Mouse (Mus musculus) adrenal gland, postnatal 0 days (tissue): ENCODE measurements around the gene Rps3. TPM values are rescaled to one million over a fixed set of nuclear protein-coding genes. Genes with fewer than 3 reads are reported as not detected.

Experiments used
- polyA plus RNA-seq: library from polyadenylated mRNA; unstranded; fragments of >200 nt; fragmentation: Nextera tagmentation; extraction: Ambion mirVana; gene quantifications from 2 replicates; pipeline ENCODE4 v1.2.1, GENCODE M21; 2015

Rps3 gene
- polyA plus RNA-seq: 841 and 1,411 TPM in 2 replicates

DNA sequence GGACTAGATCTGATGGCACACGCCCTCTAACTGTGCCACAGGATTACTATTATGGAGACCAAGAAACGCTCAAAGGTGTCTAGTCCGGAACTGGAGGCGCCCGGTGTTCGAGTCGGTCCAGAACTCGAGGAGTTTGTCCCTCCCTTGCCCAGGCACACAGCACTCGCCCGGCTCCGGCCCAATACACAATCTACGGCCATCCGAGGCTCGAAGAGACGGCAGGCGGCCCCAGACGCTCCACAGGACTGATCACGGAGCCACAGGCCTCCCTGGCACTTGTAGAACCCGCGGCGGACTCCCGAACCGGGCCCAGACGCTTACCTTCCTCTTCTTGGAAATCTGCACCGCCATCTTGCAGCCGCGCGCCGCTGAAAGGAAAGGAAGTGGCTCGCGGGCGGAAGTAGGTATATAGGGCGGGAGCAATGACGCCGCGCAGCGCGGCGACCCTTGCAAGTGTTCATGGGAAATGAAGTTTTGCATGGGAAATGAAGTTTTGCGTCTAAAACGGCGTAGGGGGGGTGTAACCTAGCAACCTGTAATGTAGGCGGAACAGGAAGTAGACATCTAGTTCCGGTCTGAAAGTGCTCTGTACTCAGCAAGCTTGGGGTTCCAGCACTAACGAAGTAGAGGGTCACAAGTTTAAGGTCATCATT is at the start of gene Rps3:
Gene Rps3, minus strand, starts transcription at position 468 of the 653 bp plus-strand sequence.

DNA sequence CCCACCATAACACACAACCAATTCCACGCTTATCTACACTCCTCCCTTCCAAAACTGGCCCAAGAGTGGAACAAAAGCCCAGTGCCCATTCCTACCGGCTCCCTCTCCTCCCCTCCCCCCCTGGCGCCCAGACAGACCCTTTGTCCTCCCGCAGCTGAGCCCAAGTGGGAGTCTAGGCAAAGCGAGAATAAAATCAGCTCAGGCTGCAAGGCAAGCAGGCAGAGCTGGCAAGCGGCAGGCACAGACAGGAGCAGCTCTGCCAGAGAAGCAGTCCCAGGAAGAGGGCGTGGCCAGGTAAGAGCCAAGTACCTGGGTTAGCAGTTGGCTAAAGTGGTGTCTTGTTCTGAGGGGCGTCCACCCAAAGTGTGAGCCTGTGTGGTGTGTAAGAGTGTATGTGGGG is 17.7 kb downstream of the Rps3 start, which contains the start of gene Klhl35:
Gene Klhl35, plus strand, starts transcription at position 194 of the 400 bp plus-strand sequence.

Other genes with a start within 250 kb of the Rps3 start
- gene Mogat2, start 245.1 kb downstream of the Rps3 start, polyA plus RNA-seq: 0.36 and 1.2 TPM in 2 replicates
- gene Map6, start 216.3 kb downstream of the Rps3 start, polyA plus RNA-seq: 17.1 and 38.2 TPM in 2 replicates
- 474 and 480 TPM in 2 replicates for gene Serpinh1, start 130.5 kb downstream of the Rps3 start, polyA plus RNA-seq
- 12.0 and 13.7 TPM in 2 replicates for gene Gdpd5, start 102.3 kb downstream of the Rps3 start, polyA plus RNA-seq
- 1.6 and 1.8 TPM in 2 replicates for gene Klhl35, start 17.7 kb downstream of the Rps3 start, polyA plus RNA-seq
- 4.9 and 5.6 TPM in 2 replicates for gene Arrb1, start 51.7 kb upstream of the Rps3 start, polyA plus RNA-seq
- gene Tpbgl, start 143.4 kb upstream of the Rps3 start, polyA plus RNA-seq: 6.2 and 10.0 TPM in 2 replicates
- gene Slco2b1, start 227.6 kb upstream of the Rps3 start, polyA plus RNA-seq: 6.2 and 6.9 TPM in 2 replicates
- not detected in 2 replicates for gene Olfr520, start 246.5 kb upstream of the Rps3 start, polyA plus RNA-seq